Mouse (Mus musculus) olfactory bulb, adult 2 months (tissue): ENCODE measurements around the gene Bbs9.

Experiments
- CTCF ChIP-seq: fragments of 200-500 bp; IDR thresholded peaks from 2 replicates; pipeline ENCODE4 v1.5.1; 2012; ENCODE audit warnings: low read depth, mild to moderate bottlenecking, low read length, moderate library complexity; ENCODE audit not compliant: insufficient read depth
- POLR2A ChIP-seq: fragments of 200-500 bp; IDR thresholded peaks from 2 replicates; pipeline ENCODE4 v1.6.1; 2012; ENCODE audit warnings: mild to moderate bottlenecking, low read depth, low read length, moderate library complexity; ENCODE audit not compliant: insufficient read depth

GRCm38 (mm10) chr9:22686765-22687472 is 211.4 kb downstream of the Bbs9 start:
- TF ChIP-seq CTCF: no peak
- no peak for TF ChIP-seq POLR2A
